In genomic region chr11:47199106-47199505, GRCm38 (mm10) we compare ENCODE assay signal across 18 mouse cellular contexts.
"Had no signal": no experiment of that assay in that cellular context is flagged by ENCODE, and none has a peak within 500 bp of the region (broad histone marks: within the 10 kb centered on the region; RNA-seq: fewer than 3 reads in every experiment).

No protein-coding gene starts in this region.

- H3K9me3 ChIP-seq: limb, embryonic 10.5 days; limb, embryonic 13.5 days; midbrain, embryonic 13.5 days; neural tube, embryonic 13.5 days had no signal

- ATAC-seq: liver, postnatal 0 days; lung, postnatal 0 days; midbrain, embryonic 13.5 days; midbrain, embryonic 16.5 days had no signal

- H3K27me3 ChIP-seq: limb, embryonic 13.5 days; midbrain, embryonic 13.5 days; neural tube, embryonic 13.5 days had no signal

- DNase-seq: kidney, postnatal 14 days; kidney, postnatal 4 days; liver; liver, postnatal 0 days; lung, embryonic 14.5 days; retina, postnatal 1 day; right cerebral cortex, postnatal 25 days; thymus, adult 18-20 months; thymus, postnatal 36 days had no signal

- H3K27ac ChIP-seq: limb, embryonic 10.5 days; limb, embryonic 13.5 days; liver, embryonic 14.5 days; macrophage; midbrain, embryonic 13.5 days; neural tube, embryonic 13.5 days had no signal

- H3K4me3 ChIP-seq: limb, embryonic 10.5 days; limb, embryonic 13.5 days; midbrain, embryonic 13.5 days; myocyte; neural tube, embryonic 13.5 days had no signal

- H3K4me1 ChIP-seq: limb, embryonic 13.5 days; midbrain, embryonic 13.5 days; neural tube, embryonic 13.5 days had no signal

- H3K4me2 ChIP-seq: limb, embryonic 13.5 days; lung, embryonic 14.5 days; midbrain, embryonic 13.5 days; neural tube, embryonic 13.5 days had no signal

- H3K36me3 ChIP-seq: limb, embryonic 10.5 days; limb, embryonic 13.5 days; midbrain, embryonic 13.5 days; neural tube, embryonic 13.5 days had no signal

- H3K9ac ChIP-seq: limb, embryonic 13.5 days; liver, embryonic 14.5 days; liver, postnatal 0 days; lung, embryonic 14.5 days; midbrain, embryonic 13.5 days; neural tube, embryonic 13.5 days had no signal
